Mouse (Mus musculus): ENCODE data around the gene Cbx5. TPM values are rescaled to one million over a fixed set of nuclear protein-coding genes. Genes with fewer than 3 reads are reported as not detected.
"Not testable (repeated sequence)": the region's sequence is repeated elsewhere in the genome, so short reads cannot be mapped to it uniquely, and the experiment has no call there.

The Cbx5 gene
- polyA plus RNA-seq, 1 experiment from 2014 or later, result 143 TPM

GRCm38 (mm10) chr15:103248401-103249313 is 9.0 kb upstream of the Cbx5 start:
- no peak overlapping the region for H3K4me3 ChIP-seq
- no peaks in the 10 kb centered on the region for H3K9me3 ChIP-seq
- 0 out of 2 replicates have a peak overlapping the region, but pooled peaks have one; percentile 12 for H3K27ac ChIP-seq
- H3K9ac ChIP-seq, result no peak overlapping the region
- no peaks in the 10 kb centered on the region for H3K27me3 ChIP-seq
- WGBS, result 82% methylated on average over 28 of the region's 28 CpGs
- H3K4me2 ChIP-seq, result no peak overlapping the region
- H3K4me1 ChIP-seq (replicated peaks), result peaks cover 12% of the 10 kb centered on the region
- peaks cover 51% of the 10 kb centered on the region for H3K36me3 ChIP-seq
- peak; percentile 40; the same call in 1 of the 2 replicates for ATAC-seq (ENCODE audit: low FRiP score)

GRCm38 (mm10) chr15:103247782-103248400 is 8.3 kb upstream of the Cbx5 start:
- no peak overlapping the region for H3K4me3 ChIP-seq
- H3K4me2 ChIP-seq, result no peak overlapping the region
- H3K9me3 ChIP-seq, result no peaks in the 10 kb centered on the region
- peaks cover 19% of the 10 kb centered on the region for H3K4me1 ChIP-seq (replicated peaks)
- H3K9ac ChIP-seq, result no peak overlapping the region
- ATAC-seq (ENCODE audit: low FRiP score), result no peak
- H3K27ac ChIP-seq, result no peak overlapping the region
- H3K27me3 ChIP-seq, result no peaks in the 10 kb centered on the region
- H3K36me3 ChIP-seq, result peaks cover 58% of the 10 kb centered on the region

DNA sequence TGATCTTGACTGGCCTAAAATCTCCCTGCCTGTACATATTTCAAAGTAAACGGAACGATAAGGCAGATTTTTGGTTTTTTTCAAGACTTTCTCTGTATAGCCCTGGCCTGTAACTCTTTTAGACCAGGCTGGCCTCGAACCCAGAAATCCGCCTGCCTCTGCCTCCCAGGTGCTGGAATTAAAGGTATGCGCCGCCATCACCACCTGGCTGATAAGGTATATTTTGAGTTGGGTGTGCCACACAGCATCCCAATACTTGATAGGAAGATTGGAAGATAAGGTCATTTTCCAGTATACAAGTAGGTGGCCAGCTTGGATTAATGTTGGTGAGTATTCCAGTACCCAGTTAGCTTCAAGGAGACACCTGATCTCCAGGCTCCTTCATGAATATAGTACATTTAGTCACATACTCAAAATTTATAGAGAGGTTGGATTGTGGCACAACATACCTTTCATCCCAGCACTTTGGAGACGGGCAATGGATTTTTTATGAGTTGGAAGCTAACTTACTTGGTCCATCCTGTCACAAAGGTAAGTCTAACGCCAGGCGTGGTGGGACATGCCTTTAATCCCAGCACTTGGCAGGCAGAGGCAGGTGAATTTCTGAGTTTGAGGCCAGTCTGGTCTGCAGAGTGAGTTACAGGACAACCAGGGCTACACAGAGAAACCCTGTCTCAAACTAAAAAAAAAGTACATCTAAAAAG is 7.6 kb upstream of the Cbx5 start:
- H3K27me3 ChIP-seq, result no peaks in the 10 kb centered on the region
- H3K27ac ChIP-seq, result no peak overlapping the region
- no peaks in the 10 kb centered on the region for H3K9me3 ChIP-seq
- no peak for ATAC-seq (ENCODE audit: low FRiP score)
- no peak overlapping the region for H3K4me3 ChIP-seq
- WGBS, result 89% methylated on average over 9 of the region's 9 CpGs
- peaks cover 65% of the 10 kb centered on the region for H3K36me3 ChIP-seq
- peaks cover 26% of the 10 kb centered on the region for H3K4me1 ChIP-seq (replicated peaks)
- H3K9ac ChIP-seq, result no peak overlapping the region
- H3K4me2 ChIP-seq, result no peak overlapping the region

- Histone ChIP-seq H3K9ac (no peak overlapping the region), H3K9me3 (no peaks in the 10 kb centered on the region), H3K27ac (no peak overlapping the region), H3K4me1 (replicated peaks) (peaks cover 36% of the 10 kb centered on the region), H3K4me3 (no peak overlapping the region), H3K4me2 (no peak overlapping the region), H3K27me3 (no peaks in the 10 kb centered on the region), H3K36me3 (peaks cover 75% of the 10 kb centered on the region)
- no peak for ATAC-seq (ENCODE audit: low FRiP score)
- 83% methylated on average over 6 of the region's 6 CpGs for WGBS
Measured at GRCm38 (mm10) chr15:103245616-103246015, 6.0 kb upstream of the Cbx5 start.

DNA sequence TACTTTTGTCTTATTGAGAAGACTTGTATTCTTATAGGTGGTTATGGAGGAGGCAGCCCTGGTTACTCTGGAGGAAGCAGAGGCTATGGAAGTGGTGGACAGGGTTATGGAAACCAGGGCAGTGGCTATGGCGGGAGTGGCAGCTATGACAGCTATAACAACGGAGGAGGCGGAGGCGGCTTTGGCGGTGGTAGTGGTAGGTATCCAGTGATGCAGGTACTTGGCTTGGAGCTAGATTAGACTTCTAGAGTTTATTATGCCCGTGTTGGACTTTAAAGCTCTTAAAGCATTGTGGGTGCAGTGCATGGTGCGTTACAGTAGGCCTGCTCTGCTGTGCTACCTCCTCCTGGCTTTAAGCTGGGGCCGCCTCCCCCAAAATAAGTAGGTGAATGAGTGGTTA is 3.3 kb upstream of the Cbx5 start:
- Histone ChIP-seq H3K36me3 (peaks cover 59% of the 10 kb centered on the region), H3K27ac (no peak overlapping the region), H3K9me3 (no peaks in the 10 kb centered on the region), H3K4me2 (peak overlapping the region; percentile 92), H3K27me3 (no peaks in the 10 kb centered on the region), H3K9ac (peak overlapping the region; percentile 84), H3K4me3 (peak overlapping the region; percentile 49), H3K4me1 (replicated peaks) (peaks cover 41% of the 10 kb centered on the region)
- WGBS, result 74% methylated on average over 8 of the region's 8 CpGs
- no peak for ATAC-seq (ENCODE audit: low FRiP score)

DNA sequence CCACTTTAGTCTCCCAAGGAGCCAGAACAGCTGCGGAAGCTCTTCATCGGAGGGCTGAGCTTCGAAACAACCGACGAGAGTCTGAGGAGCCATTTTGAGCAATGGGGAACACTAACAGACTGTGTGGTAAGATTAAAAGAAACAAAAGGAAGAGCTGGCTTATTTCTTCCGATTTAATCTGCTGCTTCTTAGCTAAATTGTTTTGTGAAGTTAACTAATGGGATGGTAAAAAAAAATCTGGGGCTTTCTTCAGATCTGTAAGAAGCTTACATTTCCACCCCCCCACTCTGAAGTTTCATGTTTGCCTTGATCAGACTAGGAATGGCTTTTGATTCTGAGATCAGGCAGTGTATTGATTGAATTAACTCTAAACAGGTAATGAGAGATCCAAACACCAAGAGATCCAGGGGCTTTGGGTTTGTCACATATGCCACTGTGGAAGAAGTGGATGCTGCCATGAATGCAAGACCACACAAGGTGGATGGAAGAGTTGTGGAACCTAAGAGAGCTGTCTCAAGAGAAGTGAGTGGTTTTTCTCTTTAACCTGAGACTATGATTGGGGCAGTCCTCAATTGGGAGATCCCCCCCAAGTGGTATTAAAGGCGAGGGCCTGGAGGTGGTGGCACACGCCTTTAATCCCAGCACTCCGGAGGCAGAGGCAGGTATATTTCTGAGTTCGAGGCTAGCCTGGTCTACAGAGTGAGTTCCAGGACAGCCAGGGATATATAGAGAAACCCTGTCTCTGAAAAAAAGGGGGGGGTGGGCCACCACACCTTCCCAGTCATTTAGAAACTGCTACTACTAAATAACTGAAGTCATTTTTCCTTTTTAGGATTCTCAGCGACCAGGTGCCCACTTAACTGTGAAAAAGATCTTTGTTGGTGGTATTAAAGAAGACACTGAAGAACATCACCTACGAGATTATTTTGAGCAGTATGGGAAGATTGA is 1.7 kb upstream of the Cbx5 start:
- peaks cover 46% of the 10 kb centered on the region for H3K4me1 ChIP-seq (replicated peaks)

DNA sequence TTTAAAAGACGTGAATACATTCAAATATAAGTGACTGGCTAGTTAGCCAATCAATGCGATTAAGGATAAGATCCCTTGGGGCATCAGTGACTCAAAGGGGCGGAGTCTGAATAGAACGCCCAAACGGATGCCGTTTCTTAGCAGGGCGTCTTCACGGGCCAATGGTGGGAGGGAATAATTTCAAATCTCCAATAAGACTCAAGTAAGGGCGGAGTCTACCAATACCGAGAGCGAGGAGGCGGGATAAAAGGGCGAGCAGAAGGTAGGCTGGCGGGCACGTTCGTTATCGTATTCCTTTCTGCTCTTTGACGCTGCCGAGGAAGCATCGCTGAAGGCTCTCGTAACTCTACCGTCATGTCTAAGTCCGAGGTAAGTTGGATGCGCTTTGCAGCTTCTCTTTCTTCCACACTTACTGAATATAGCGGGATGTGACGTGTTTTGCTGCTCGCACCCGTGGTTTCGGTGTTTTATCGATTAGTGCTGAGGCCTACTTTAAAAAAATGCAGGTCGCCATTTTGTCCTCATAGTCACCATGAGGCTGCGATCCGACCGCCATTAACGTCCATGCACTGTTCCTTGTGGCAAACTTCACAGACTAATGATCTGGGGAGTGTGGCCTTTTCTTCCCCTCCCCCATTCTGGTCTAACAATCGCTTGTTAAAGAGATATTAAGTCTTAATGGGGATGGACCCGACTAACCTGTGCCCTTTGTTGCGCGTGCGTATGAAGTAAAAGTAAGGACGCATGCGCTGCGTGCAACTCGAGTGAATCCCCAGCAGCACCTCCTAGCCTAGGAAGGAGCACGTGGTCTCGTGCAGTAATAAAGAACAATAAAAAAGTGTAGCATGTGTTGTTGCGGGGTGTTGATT is 778 bp upstream of the Cbx5 start, which contains the start of gene Hnrnpa1:
Hnrnpa1 (plus strand) TSS at position 273 of the 869 bp plus-strand sequence.
- Histone ChIP-seq H3K4me2 (peak within 1 kb of the TSS; percentile 92), H3K27ac (peak within 1 kb of the TSS; percentile 96), H3K9me3 (no peaks in the 10 kb centered on the region), H3K4me3 (peak within 1 kb of the TSS; percentile 49), H3K36me3 (peaks cover 36% of the 10 kb centered on the region), H3K4me1 (replicated peaks) (peaks cover 46% of the 10 kb centered on the region), H3K27me3 (no peaks in the 10 kb centered on the region), H3K9ac (peak within 1 kb of the TSS; percentile 84)
- WGBS, result under 1% methylated on average over 47 of the region's 47 CpGs
- ATAC-seq (ENCODE audit: low FRiP score), result peak; percentile 95

More for the DNA sequence above, 1.7 kb upstream of the Cbx5 start:
- H3K9me3 ChIP-seq; H3K27me3 ChIP-seq; ATAC-seq (ENCODE audit: low FRiP score): not testable (repeated sequence)
- Histone ChIP-seq H3K9ac (peak overlapping the region; percentile 84), H3K4me3 (peak overlapping the region; percentile 49), H3K36me3 (peaks cover 44% of the 10 kb centered on the region), H3K27ac (peak overlapping the region; percentile 96), H3K4me2 (peak overlapping the region; percentile 92)
- 12% methylated on average over 12 of the region's 12 CpGs for WGBS

- H3K27ac ChIP-seq, result peak overlapping the region; percentile 96
- H3K36me3 ChIP-seq, result peaks cover 35% of the 10 kb centered on the region
- peak overlapping the region; percentile 49 for H3K4me3 ChIP-seq
- H3K4me1 ChIP-seq (replicated peaks), result peaks cover 43% of the 10 kb centered on the region
- peak; percentile 90 for ATAC-seq (ENCODE audit: low FRiP score)
- under 1% methylated on average over 26 of the region's 26 CpGs for WGBS
- H3K9me3 ChIP-seq, result no peaks in the 10 kb centered on the region
- peak overlapping the region; percentile 64 for H3K4me2 ChIP-seq
- H3K9ac ChIP-seq, result peak overlapping the region; percentile 68
- no peaks in the 10 kb centered on the region for H3K27me3 ChIP-seq
Measured at GRCm38 (mm10) chr15:103239130-103239684, 409 bp downstream of the Cbx5 start.

GRCm38 (mm10) chr15:103237295-103237694 is 2.3 kb downstream of the Cbx5 start:
- H3K4me2 ChIP-seq, result no peak overlapping the region
- peaks cover 17% of the 10 kb centered on the region for H3K36me3 ChIP-seq
- no peak overlapping the region for H3K27ac ChIP-seq
- WGBS, result 94% methylated on average over 7 of the region's 7 CpGs
- no peak overlapping the region for H3K9ac ChIP-seq
- no peak overlapping the region for H3K4me3 ChIP-seq
- H3K9me3 ChIP-seq, result no peaks in the 10 kb centered on the region
- H3K27me3 ChIP-seq, result no peaks in the 10 kb centered on the region
- peaks cover 24% of the 10 kb centered on the region for H3K4me1 ChIP-seq (replicated peaks)
- ATAC-seq (ENCODE audit: low FRiP score), result no peak

- 92% methylated on average over 2 of the region's 2 CpGs for WGBS
- no peak for ATAC-seq (ENCODE audit: low FRiP score)
- H3K9me3 ChIP-seq, result no peaks in the 10 kb centered on the region
- H3K4me1 ChIP-seq (replicated peaks), result peaks cover 7% of the 10 kb centered on the region
- no peaks in the 10 kb centered on the region for H3K27me3 ChIP-seq
- H3K4me2 ChIP-seq, result no peak overlapping the region
- no peak overlapping the region for H3K9ac ChIP-seq
- no peak overlapping the region for H3K4me3 ChIP-seq
- H3K36me3 ChIP-seq, result peaks cover 7% of the 10 kb centered on the region
- H3K27ac ChIP-seq, result no peak overlapping the region
Measured at GRCm38 (mm10) chr15:103233119-103233518, 6.5 kb downstream of the Cbx5 start.
